Mouse (Mus musculus): ENCODE measurements around the gene Slc19a2. TPM values are rescaled to one million over a fixed set of nuclear protein-coding genes. Genes with fewer than 3 reads are reported as not detected.
"Not testable (repeated sequence)": the region's sequence is repeated elsewhere in the genome, so short reads cannot be mapped to it uniquely, and the experiment has no call there.

Slc19a2 gene
- total RNA-seq (2021) = 10 to 100 TPM in 1 of 2 experiments, 1 to 10 TPM in 1; 9.8 to 10.1 TPM
- long read RNA-seq, transcript Slc19a2-201 (6 exons, 3,571 nt) = major isoform, 12 of 18 reads
- long read RNA-seq, partial matches to known transcripts = 0 of 18 reads
- long read RNA-seq, other reads (novel, unspliced or antisense) = 2 of 18 reads

DNA sequence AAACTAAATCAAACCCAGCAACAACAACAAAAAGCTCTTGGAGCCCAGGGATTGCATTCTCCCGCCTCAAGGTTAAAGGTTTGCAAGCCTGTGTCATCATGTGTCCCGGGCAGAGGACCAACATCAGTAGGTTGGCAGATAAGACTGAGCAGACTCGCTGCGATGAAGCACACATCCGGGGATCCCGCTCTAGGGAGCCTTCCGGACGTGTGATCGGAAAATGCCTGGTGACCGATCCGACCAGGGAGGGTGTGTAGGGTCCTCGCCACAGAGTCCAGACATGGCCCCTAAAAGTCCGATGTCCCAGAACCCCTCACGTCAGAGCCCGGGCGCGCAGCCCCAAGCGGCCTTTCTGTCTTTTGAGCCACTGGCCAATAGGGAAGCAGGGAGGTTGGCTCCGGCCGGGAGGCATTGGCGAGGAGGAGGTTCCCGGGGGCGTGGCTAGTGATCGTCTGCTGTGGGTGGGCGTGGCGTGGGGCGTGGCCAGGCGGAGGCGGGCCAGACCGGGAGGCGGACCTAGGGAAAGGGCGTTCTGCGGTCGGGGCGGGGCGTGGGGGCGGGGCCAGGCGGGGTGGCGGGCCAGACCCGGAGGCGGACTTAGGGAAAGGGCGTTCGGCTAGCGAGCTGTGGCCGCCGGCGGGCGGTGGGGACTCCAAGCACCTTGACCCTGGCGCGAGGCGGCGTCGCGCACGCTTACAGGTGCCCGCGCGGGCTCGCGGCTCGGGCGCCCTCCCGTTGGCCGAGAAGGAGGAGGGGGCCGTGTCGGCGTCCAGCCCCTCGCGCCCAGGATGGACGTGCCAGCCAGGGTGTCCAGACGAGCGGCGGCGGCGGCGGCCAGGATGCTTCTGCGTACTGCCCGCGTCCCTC lies at the start of gene Slc19a2:
Gene Slc19a2 (plus strand): TSS at position 582 of the 867 bp plus-strand sequence.
- DNase-seq (ENCODE audit: low spot score in 2 of 2) = peak; percentile 99

DNA sequence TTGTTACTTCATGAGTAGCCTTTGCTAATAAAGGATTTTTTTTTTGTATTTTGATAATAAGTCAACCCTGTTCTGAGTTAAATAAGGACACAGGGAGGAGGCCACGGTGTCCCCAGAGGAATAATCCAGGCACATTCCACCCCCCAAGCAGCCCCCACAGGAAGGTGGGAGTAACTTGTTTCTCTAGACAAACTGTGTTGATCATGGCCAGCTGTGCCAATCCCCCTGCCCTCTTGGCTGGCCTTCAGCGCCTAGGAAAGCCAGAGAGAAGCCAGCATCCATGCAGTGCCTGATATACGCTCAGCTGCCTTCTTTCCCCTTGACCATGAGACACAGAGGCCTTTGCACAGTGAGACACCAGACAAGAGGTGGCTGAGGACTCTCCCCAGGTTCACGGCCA lies 49.3 kb upstream of the Slc19a2 start:
- no peak for DNase-seq (ENCODE audit: low spot score in 2 of 2)

DNA sequence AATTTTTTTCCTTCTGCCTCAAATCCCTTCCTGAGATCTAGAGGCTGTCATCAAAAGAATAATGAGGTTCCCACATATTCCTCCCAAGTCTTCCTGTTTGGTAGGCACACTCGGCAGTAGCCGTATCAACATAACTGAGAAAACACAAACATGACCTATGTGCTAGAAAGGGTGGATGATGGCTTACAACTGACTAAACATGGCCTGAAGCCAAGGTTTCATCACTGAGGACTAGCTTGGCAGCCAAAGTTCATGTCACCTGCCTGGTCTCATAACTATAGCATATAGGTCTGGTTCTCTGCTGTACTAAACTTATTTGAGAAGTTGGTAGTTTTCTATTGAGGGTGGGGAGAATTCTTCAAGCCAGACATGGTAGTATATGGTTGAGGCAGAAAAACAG lies 40.4 kb upstream of the Slc19a2 start:
- DNase-seq (ENCODE audit: low spot score in 2 of 2) = no peak

DNA sequence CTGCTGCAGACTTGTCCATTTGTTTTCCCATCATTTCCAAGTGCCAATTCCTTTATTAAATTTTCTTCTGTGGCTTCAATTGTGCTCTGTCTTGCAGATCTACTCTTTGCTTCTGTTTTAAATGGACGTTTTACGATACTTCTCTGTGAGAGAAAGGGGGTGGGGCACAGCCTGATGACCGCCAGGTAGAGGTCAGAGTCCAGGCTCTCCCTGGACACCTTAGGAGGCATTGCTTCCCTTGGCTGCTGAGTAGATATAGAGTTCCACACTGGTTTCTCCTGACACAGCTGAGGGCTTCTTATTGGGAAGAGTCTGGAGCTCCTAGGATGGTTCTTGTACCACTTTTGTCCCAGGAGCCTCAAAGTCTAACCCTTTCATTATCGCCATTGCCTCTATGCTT lies 37.9 kb upstream of the Slc19a2 start:
- no peak for DNase-seq (ENCODE audit: low spot score in 2 of 2)

DNA sequence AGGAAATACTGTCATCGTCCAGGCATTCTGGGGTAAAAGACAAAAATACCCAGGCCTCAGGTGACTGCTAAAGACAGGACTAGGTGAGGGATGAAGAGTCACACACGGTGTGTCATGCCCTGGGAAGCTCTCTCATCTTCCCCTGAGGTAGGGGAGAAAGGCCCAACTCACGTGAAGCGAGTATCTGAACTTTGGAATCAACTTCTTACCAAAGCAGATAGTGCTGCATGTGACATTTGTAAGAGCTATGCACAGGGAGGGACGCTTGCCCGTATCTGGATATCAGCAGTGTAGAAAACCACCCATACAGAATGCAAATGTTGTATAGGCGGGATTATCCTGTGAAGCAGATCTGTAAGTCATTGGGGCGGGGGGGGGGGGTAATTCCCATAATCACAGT lies 36.2 kb upstream of the Slc19a2 start:
- no peak for DNase-seq (ENCODE audit: low spot score in 2 of 2)

DNA sequence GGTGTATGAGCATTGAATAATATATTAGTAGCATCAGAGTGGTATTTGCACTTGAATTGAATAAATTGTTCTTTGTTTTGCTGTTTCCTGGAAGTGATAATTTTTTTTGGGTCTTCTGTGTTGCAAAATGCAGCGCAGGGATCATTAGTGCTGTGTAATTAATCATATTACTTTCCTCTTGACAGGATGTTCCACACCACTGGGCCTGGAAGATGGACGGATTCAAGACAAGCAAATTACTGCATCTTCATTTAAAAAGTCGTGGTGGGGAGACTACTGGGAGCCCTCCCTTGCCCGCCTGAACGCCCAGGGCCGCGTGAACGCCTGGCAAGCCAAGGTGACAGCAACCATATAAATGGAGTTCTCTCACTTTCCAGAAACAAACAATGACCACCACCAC lies 34.7 kb upstream of the Slc19a2 start:
- no peak for DNase-seq (ENCODE audit: low spot score in 2 of 2)

DNA sequence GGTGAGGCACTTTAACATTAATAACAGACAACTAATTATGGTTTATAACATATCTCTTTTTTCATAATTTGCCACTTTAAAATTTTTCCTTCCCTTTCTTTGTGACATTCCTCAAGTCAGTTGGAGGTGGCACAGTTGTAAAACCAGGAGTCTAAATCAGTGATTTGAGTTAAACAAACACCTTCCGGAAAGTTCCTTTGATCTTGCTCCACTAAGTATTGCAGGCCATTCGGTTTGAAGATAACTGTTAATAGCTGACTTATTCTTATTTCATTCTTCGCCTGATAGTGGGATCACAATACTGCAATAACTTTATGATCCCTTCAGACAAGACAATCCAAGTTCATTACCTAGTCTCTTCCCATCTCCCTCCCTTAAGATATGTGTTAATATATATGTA lies 33.7 kb upstream of the Slc19a2 start:
- DNase-seq (ENCODE audit: low spot score in 2 of 2) = no peak

DNA sequence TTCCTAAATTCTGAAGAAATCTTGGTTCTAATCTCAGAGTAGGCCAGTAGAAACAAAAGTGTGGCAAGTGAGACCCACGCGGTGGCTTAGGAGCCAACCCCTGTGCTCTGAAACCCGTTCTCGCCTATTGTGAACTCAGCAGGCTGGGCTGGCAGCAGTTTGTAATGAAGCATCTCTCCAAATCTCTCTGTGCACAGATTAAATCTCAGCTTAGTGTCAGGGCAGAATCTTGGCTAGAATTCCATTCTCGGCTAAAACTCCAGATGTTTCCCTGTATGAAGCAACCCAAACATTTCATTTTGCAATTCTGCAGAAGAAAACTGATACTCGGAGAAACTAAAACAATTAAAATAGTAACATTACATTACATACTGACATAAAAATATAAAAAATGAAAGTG lies 33.3 kb upstream of the Slc19a2 start:
- no peak for DNase-seq (ENCODE audit: low spot score in 2 of 2)

DNA sequence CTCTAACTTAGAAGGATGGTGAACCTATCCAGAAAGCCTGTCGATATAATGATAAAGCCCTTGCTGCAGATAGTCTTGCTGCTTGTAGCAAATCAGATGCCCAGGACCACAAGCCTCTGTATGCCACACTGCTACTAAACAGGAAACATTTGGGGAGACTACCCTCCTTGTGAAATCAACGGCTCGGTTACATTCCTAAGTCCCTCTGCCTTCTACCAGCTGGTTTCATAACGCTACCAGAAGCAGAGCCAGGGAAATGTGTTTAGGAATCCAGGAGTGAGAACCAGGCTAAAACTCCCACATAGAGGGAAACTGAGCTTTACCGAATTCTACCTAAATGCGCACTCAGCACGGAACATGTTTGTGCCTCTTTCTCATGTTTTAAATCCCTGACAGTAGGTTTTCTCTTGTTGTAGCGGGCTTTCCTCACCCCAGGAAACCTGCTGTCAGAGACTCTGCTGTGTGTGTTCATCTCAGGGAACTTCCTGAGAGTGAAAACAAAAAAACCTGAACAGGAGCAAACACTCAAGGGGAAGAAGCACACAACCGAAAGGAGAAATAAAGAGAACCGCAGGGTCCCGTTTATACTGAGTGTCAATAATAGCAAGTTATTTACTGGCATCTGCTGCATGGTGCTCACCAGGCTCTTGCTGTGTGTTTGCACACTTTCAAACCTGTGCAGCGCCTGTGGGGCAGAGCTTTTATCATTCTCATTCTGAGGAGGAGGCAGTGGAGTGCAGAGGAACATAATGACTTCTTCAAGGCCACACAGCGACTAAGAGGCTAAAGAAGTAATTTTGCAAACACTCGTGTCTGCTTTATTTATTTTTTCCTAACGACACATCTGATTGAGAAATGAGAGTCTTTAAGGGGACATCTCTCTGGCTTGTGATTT lies 30.8 kb upstream of the Slc19a2 start:
- DNase-seq (ENCODE audit: low spot score in 2 of 2) = peak in 1 of 2 experiments; percentile 13

DNA sequence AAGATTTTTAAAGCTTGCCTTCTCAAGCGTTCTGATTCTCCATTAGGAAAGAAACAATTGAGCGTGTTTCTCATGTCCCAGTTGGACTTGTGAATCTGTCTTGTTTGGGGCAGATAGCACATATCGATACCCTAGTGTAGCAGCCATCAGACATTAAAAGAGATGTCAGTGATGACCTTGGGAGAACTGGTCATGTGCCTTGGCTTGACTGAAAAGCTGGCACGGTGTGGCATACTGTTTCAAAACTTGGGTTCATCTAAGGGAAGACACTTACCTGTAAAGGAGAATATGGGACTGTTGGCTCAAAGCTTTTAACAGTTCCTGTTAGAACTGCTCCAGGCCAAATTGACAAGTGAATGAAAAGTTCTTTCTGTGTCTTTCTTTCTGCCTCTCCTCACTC lies 28.6 kb upstream of the Slc19a2 start:
- no peak for DNase-seq (ENCODE audit: low spot score in 2 of 2)

DNA sequence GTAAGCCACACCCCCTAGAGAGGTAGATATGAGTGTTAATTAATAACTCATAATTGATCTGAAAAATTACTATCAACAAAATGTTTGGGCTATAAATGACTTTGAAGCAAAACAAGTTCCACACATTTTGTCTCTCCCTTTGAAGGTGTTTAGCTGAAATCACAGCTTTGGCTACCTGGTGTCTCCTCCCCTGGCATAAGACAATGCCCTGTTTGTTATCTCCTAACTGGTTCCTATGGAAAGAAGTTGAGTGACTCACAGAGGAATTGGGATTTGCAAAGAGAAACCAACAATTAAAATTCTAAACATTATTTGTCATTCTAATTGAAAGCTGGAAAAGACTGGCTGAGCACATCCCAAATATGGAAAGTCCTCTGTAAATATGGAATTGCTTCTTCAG lies 25.8 kb upstream of the Slc19a2 start:
- DNase-seq (ENCODE audit: low spot score in 2 of 2) = no peak

DNA sequence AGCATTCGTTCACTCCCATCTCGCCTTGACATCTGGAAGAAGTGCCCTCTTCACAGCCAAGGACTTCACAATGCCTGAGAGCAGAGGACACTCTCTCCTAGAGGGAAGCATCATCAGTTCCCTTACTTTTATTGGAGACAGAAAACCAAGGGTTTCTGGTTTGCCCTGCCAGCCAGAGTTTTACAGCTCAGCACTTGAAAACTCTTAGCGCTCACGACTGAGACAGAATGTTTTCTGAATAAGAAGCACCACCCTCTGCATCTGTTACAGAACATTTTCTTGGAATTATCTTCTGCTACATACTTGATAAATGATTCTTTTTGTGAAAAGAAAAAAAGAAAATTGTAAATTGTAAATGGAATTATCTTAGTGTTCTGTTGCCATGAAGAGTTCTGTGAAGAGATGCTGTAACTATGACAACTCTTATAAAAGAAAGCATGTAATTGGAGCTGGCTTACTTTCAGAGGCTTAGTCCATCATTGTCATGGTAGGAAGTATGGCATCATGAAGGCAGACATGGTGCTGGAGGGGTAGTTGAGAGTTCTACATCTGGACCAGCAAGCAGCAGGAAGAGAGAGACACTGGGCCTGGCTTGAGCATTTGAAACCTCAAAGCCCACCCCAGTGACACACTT lies 16.8 kb upstream of the Slc19a2 start:
- not testable (repeated sequence) for DNase-seq (ENCODE audit: low spot score in 2 of 2)

DNA sequence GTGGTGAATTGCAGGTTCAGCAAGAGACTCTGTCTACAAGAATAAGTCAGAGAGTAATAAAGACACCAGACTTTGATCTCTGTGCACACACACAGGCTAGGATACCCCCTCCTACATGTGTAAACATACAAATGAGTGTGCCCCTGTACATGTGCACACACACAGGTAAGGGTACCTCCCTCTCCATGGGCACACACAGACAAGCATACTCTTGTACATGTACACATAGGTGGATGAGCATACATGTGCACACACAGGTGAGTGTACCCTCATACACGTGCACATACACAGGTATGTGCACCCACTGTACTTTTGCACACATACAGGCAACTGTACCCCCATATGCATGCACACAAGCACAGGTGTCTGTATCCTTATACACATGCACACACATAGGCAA lies 15.4 kb upstream of the Slc19a2 start:
- DNase-seq (ENCODE audit: low spot score in 2 of 2) = no peak

DNA sequence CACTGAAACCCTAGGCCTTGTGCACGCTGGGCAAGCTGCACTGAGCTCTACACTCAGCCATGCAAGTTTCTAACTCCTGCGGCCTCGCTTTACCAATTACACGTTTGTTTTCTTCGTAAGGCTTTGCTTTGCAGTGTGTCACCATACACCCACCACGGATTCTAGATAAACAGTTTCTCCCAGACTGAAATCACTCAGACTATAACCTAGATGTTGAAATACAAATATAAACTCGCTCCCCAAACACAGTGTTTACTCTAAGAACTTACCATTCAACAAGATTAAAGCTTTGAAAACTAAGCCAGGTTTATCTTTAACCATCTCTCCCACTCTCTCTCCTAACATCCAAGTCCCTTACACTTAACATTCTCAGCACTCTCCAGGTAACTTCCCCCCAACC lies 13.8 kb upstream of the Slc19a2 start:
- no peak for DNase-seq (ENCODE audit: low spot score in 2 of 2)

DNA sequence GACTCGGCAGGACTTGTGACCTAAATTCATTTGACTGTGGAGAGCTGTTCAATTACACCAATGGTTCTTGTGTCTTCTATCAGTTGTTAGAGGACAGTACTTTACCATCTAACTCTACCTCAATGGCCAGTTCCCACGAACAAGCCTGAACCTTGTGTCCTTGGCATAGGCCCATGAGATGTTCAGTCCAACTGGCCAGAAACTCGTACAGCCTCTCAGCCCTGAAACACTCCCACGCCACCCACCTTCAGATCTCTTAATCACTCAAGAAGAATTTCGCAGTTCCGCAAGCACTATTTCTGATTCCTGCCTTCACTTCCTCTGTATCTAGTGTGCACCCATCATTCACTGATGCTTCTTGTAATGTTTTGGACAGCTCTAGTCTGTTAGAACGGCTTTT lies 12.8 kb upstream of the Slc19a2 start:
- no peak for DNase-seq (ENCODE audit: low spot score in 2 of 2)

DNA sequence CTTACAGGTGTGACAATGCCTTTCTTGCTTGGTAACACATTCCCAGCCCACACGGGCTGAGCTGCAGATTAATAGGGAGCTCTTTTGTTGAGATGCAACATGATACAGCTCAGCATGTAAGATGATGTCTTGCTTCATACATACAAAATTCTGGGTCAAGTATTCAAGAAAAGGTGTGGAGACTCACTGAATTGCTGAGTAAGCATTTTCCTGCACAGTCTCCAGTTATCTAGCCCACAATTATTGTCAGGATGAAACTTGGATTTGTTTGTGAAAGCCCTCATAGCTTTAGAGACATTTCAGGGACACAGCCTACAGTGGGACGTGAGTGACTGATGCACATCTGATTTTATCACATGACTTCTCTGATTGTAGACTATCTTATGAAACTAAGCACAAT lies 7.4 kb upstream of the Slc19a2 start:
- no peak for DNase-seq (ENCODE audit: low spot score in 2 of 2)

DNA sequence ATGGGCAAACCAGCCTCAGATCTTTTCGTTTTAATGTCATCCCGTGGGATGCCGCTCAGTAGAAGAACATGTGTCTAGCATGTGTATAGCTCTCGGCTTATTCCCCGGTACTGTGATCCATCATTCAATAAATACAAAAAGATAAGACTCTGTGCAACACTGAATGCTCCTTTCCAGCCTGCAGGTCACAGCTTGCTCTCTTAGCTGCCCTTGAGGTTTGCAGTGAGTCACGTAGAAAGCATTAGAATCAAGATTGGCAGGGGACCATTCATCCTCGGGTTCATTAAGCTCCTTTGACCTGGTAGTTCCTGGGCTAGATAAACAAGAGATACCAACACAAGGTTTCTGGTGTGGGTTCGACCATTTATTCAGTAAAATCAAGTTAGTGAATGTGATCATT lies 6.0 kb upstream of the Slc19a2 start:
- no peak for DNase-seq (ENCODE audit: low spot score in 2 of 2)

DNA sequence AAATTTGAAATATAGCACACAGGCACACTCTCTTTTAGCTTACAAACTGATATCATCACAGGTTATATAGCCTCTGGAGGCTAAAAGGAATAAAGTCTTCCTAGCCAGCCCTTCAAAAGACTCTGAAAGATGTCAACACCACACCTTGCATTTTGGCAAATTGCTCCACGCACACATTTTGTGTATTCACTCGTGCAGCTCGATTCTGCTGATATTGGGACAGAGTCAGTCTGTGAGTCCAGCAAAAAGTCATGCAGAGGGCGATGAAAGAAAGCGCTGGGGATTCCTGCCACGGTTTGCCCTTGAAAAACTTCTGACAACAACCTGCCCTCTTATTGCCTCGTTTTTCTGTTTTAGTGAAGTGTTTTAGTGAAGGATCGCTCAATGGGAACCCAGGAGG lies 1.4 kb upstream of the Slc19a2 start:
- DNase-seq (ENCODE audit: low spot score in 2 of 2) = no peak

DNA sequence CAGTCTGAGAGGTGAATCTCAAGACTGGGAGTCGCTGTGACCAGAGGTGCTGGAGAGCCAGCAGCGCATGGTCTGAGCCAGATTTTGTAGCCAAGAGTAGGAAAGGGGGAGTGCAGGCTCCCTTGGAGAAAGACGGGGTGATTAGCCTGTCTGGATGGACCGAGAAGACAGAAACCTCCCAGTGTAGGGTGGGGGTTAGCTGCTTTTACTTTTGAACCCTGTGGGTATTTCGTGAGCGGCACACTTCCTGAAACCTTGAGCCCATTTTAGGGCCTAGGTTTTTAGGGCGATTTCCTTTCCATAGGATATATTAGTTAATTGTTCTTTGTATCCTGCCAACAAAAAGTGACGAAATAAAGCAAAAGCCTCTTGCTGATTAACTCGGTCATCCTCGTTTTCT lies 875 bp upstream of the Slc19a2 start:
- peak in 1 of 2 experiments; percentile 18 for DNase-seq (ENCODE audit: low spot score in 2 of 2)

DNA sequence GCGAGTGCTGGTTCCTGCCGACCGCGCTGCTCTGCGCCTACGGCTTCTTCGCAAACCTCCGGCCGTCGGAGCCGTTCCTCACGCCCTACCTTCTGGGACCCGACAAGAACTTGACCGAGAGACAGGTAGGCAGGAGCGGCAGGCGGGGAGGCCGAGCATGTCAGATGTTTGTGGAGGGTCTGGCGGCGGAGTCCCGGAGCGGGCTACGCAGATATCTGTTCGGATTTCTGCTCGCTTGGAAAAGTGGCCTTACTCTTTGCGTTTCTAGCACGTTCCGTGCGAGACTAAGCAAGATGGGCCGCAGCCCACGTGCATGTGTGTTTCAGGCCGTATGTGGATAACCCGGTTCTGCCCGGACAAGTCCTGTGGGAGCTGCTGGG lies 476 bp downstream of the Slc19a2 start:
- DNase-seq (ENCODE audit: low spot score in 2 of 2) = no peak

DNA sequence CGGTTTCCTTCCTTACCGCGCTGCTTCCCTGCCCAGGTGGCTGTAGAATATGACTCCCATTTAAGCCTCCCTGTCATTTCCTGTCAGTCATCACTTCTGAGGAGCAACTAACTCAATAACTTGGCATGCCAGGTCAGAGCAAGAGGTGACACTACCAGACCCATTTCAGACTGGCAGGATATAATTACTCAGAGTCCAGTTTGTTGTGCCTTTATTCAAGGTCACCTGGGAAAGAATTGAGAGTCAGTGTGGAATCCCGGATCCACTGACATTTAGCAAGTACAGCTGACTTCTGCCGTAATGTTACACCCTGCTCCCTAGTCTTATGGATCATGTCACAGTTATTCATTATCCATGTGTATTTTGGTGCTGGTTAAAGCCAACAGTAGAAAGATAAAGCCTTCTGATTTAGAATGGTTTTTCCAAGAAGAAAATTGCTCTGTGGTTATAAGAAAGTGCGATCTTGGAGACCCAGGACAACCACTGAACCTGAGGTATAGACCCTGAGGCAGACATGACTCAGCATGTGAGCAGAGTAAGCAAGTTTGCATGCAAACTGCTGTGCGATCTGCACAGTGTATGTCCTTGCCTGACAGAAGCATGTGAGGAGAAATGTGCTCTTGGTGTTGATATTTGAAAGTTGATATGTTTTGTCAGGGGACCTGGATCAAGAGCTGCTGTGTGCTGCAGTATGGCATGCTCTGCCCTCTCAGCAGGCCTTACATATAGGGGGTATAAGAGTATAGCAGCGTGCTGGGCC lies 1.7 kb downstream of the Slc19a2 start:
- DNase-seq (ENCODE audit: low spot score in 2 of 2) = peak in 1 of 2 experiments; percentile 12

All from layer of hippocampus, postnatal 10 days (tissue).